Mouse (Mus musculus) CH12.LX (cell line): Measurements from ENCODE around the gene Lbp. TPM values are rescaled to one million over a fixed set of nuclear protein-coding genes. Genes with fewer than 3 reads are reported as not detected.

ENCODE experiments used
- DNase-seq: peaks from one replicate; pipeline ENCODE4 v3.0.0-alpha.2; 2013; ENCODE audit errors: extremely low read depth
- H3K27ac ChIP-seq: 2 replicates; pipeline ENCODE4 v1.5.1; 2012; ENCODE audit warnings: low read depth, mild to moderate bottlenecking, control low read depth, moderate library complexity; ENCODE audit not compliant: insufficient read depth
- H3K27me3 ChIP-seq: replicated peaks from 2 replicates; pipeline ENCODE3; 2012; ENCODE audit warnings: inconsistent platforms
- H3K36me3 ChIP-seq, 2 experiments: replicated peaks in 1 of 2; 2 replicates each; pipeline versions ENCODE3 to v1.6.1; 2012; ENCODE audit warnings: inconsistent platforms in 1 of 2, low read length in 1 of 2, mild to moderate bottlenecking in 1 of 2, mixed read lengths in 1 of 2, moderate library complexity in 1 of 2; ENCODE audit not compliant: control insufficient read depth in 1 of 2, insufficient read depth in 1 of 2
- H3K4me1 ChIP-seq, 2 experiments: 2 replicates each; pipeline ENCODE4 v1.6.1; 2012; ENCODE audit warnings: inconsistent platforms in 1 of 2, moderate library complexity in 1 of 2; ENCODE audit not compliant: insufficient read depth in 2 of 2, control insufficient read depth in 1 of 2
- H3K4me2 ChIP-seq: 2 replicates; pipeline ENCODE4 v1.6.1; 2012; ENCODE audit warnings: low read depth, mild to moderate bottlenecking, control low read depth; ENCODE audit not compliant: poor library complexity, insufficient read depth, severe bottlenecking
- H3K4me3 ChIP-seq, 3 experiments: fragments of 150-350 bp in 1 of 3; sonication (generic) in 1 of 3; replicated peaks in 1 of 3; 2 replicates each; pipeline versions ENCODE3 to v1.5.1; 2011 to 2012; ENCODE audit warnings: low read depth in 2 of 3, low read length in 2 of 3, mild to moderate bottlenecking in 2 of 3, moderate library complexity in 2 of 3, control low read depth in 1 of 3, improper control_type of control experiment in 1 of 3, inconsistent platforms in 1 of 3, mixed read lengths in 1 of 3; ENCODE audit not compliant: poor library complexity in 1 of 3
- H3K79me2 ChIP-seq: replicated peaks from 2 replicates; pipeline ENCODE4 v1.6.1; 2012; ENCODE audit warnings: mild to moderate bottlenecking, moderate library complexity; ENCODE audit not compliant: control insufficient read depth, poor library complexity, insufficient read depth, severe bottlenecking; ENCODE audit errors: extremely low read depth
- H3K9ac ChIP-seq: 2 replicates; pipeline ENCODE4 v1.6.1; 2012; ENCODE audit warnings: low read depth, mild to moderate bottlenecking, control low read depth, moderate library complexity; ENCODE audit not compliant: insufficient read depth
- H3K9me3 ChIP-seq: replicated peaks from 2 replicates; pipeline ENCODE3; 2012; ENCODE audit warnings: low read length, inconsistent platforms, mixed read lengths
- BHLHE40 ChIP-seq: IDR thresholded peaks from 2 replicates; pipeline ENCODE4 v1.6.1; 2011; ENCODE audit warnings: mild to moderate bottlenecking, low read depth, low read length, improper control_type of control experiment
- CHD1 ChIP-seq: IDR thresholded peaks from 2 replicates; pipeline ENCODE4 v1.6.1; 2012; ENCODE audit warnings: low read depth, low read length, improper control_type of control experiment, inconsistent platforms
- CHD2 ChIP-seq: IDR thresholded peaks from 2 replicates; pipeline ENCODE4 v1.6.1; 2011; ENCODE audit warnings: low read length, improper control_type of control experiment
- E2F4 ChIP-seq: IDR thresholded peaks from 2 replicates; pipeline ENCODE4 v1.6.1; 2011; ENCODE audit warnings: low read depth, low read length, improper control_type of control experiment; ENCODE audit not compliant: insufficient replicate concordance
- EP300 ChIP-seq: IDR thresholded peaks from 2 replicates; pipeline ENCODE4 v1.6.1; 2011; ENCODE audit warnings: low read length, improper control_type of control experiment
- HCFC1 ChIP-seq: IDR thresholded peaks from 2 replicates; pipeline ENCODE4 v1.6.1; 2012; ENCODE audit warnings: low read depth, mild to moderate bottlenecking, inconsistent platforms, low read length, improper control_type of control experiment
- JUN ChIP-seq: IDR thresholded peaks from 2 replicates; pipeline ENCODE4 v1.6.1; 2011; ENCODE audit warnings: low read depth, mild to moderate bottlenecking, low read length, improper control_type of control experiment, moderate library complexity; ENCODE audit not compliant: insufficient read depth
- JUND ChIP-seq: conservative IDR thresholded peaks from 2 replicates; pipeline ENCODE4 v1.6.1; 2011; ENCODE audit warnings: low read depth, low read length, improper control_type of control experiment
- KAT2A ChIP-seq: IDR thresholded peaks from 2 replicates; pipeline ENCODE4 v1.6.1; 2012; ENCODE audit warnings: low read length, improper control_type of control experiment, inconsistent platforms; ENCODE audit not compliant: insufficient replicate concordance
- MAFK ChIP-seq: IDR thresholded peaks from 2 replicates; pipeline ENCODE4 v1.6.1; 2011; ENCODE audit warnings: low read length, improper control_type of control experiment; ENCODE audit not compliant: insufficient replicate concordance
- MAX ChIP-seq: IDR thresholded peaks from 2 replicates; pipeline ENCODE4 v1.6.1; 2011; ENCODE audit warnings: low read length, improper control_type of control experiment
- MAZ ChIP-seq: IDR thresholded peaks from 2 replicates; pipeline ENCODE4 v1.6.1; 2012; ENCODE audit warnings: low read depth, mild to moderate bottlenecking, inconsistent platforms, low read length, improper control_type of control experiment, moderate library complexity
- MYC ChIP-seq: IDR thresholded peaks from 2 replicates; pipeline ENCODE4 v1.6.1; 2011; ENCODE audit warnings: low read depth, mild to moderate bottlenecking, improper control_type of control experiment, low read length
- NRF1 ChIP-seq: IDR thresholded peaks from 2 replicates; pipeline ENCODE4 v1.6.1; 2014; ENCODE audit warnings: low read depth, mild to moderate bottlenecking, inconsistent platforms, low read length, improper control_type of control experiment, moderate library complexity
- PAX5 ChIP-seq: IDR thresholded peaks from 2 replicates; pipeline ENCODE4 v1.6.1; 2012; ENCODE audit warnings: low read length, inconsistent platforms, mixed read lengths
- RAD21 ChIP-seq: IDR thresholded peaks from 2 replicates; pipeline ENCODE4 v1.6.1; 2011; ENCODE audit warnings: low read depth, mild to moderate bottlenecking, low read length, improper control_type of control experiment, moderate library complexity
- SMC3 ChIP-seq: IDR thresholded peaks from 2 replicates; pipeline ENCODE4 v1.6.1; 2011; ENCODE audit warnings: low read depth, low read length, improper control_type of control experiment
- UBTF ChIP-seq: IDR thresholded peaks from 2 replicates; pipeline ENCODE4 v1.6.1; 2012; ENCODE audit warnings: low read depth, mild to moderate bottlenecking, inconsistent platforms, low read length, improper control_type of control experiment, moderate library complexity
- USF1 ChIP-seq: IDR thresholded peaks from 2 replicates; pipeline ENCODE4 v1.6.1; 2014; ENCODE audit warnings: low read depth, mild to moderate bottlenecking, inconsistent platforms, low read length, improper control_type of control experiment
- USF2 ChIP-seq: conservative IDR thresholded peaks from 2 replicates; pipeline ENCODE4 v1.6.1; 2011; ENCODE audit warnings: low read depth, low read length, improper control_type of control experiment
- ZKSCAN1 ChIP-seq: IDR thresholded peaks from 2 replicates; pipeline ENCODE4 v1.6.1; 2012; ENCODE audit warnings: low read depth, inconsistent platforms, low read length, improper control_type of control experiment, borderline replicate concordance
- ZMIZ1 ChIP-seq: IDR thresholded peaks from 2 replicates; pipeline ENCODE4 v1.6.1; 2012; ENCODE audit warnings: low read depth, mild to moderate bottlenecking, inconsistent platforms, low read length, improper control_type of control experiment
- dilution Hi-C: fragments of 300-500 bp; cut with MboI; formaldehyde crosslinking; loops from 2 replicates; pipeline ENCODE4 v1.14.3; 2020; ENCODE audit warnings: low sequenced_read_pairs; ENCODE audit not compliant: extremely low pct_unique_long_range_greater_than_20kb, extremely low pct_ligation_motif_present
- in situ Hi-C: fragments of 300-500 bp; cut with MboI; formaldehyde crosslinking; loops from 3 replicates; pipeline ENCODE4 v1.14.3; 2019; ENCODE audit warnings: low sequenced_read_pairs, low pct_ligation_motif_present, low pct_unique_long_range_greater_than_20kb, mixed read lengths
- polyA plus RNA-seq: library from polyadenylated mRNA; unstranded; fragments of >175 nt; gene quantifications from 2 replicates; pipeline ENCODE4 v1.2.1, GENCODE M21; 2012; ENCODE audit warnings: low read depth; ENCODE audit not compliant: insufficient read length
- total RNA-seq, 2 experiments: library from RNA; depleted of rRNA; stranded (reverse); fragments of 300-350 nt in 1 of 2; fragments of >200 nt in 1 of 2; gene quantifications; 2 replicates each; pipeline ENCODE4 v1.2.3; 2012 to 2014

The Lbp gene
- total and polyA plus RNA-seq, 3 experiments: 0.04 to 0.27 TPM; not detected in 1

GRCm38 (mm10) chr2:158376123-158376687 lies 69.9 kb downstream of the Lbp start:
- in situ Hi-C loops (no loop called here), dilution Hi-C loops (no loop called here)
- H3K27me3 ChIP-seq: peaks cover 2% of the 10 kb centered on the region

GRCm38 (mm10) chr2:158376798-158377197 lies 70.5 kb downstream of the Lbp start:
- H3K9ac ChIP-seq: no peak overlapping the region

More at GRCm38 (mm10) chr2:158376123-158376687, 69.9 kb downstream of the Lbp start:
- H3K9ac ChIP-seq: no peak overlapping the region
- no peaks in the 10 kb centered on the region for H3K9me3 ChIP-seq
- H3K4me1 ChIP-seq: peaks cover 4 to 10% of the 10 kb centered on the region in 2 experiments; a peak in 3 of 4 replicates
- H3K4me2 ChIP-seq: no peak overlapping the region
- no peak overlapping the region for H3K4me3 ChIP-seq
- DNase-seq: no peak
- H3K27ac ChIP-seq: no peak overlapping the region
- no peaks in the 10 kb centered on the region for H3K36me3 ChIP-seq
- TF ChIP-seq CHD1 (no peak), USF1 (no peak), USF2 (no peak), ZMIZ1 (no peak), EP300 (no peak), SMC3 (no peak), ZKSCAN1 (no peak), UBTF (no peak), MAFK (no peak), CHD2 (no peak), BHLHE40 (no peak), MAZ (no peak), NRF1 (no peak), KAT2A (no peak), E2F4 (no peak)
- TF ChIP-seq, all 38 proteins: peak for 0
- H3K79me2 ChIP-seq: no peaks in the 10 kb centered on the region

More at GRCm38 (mm10) chr2:158376798-158377197, 70.5 kb downstream of the Lbp start:
- H3K4me1 ChIP-seq: peaks cover 4 to 10% of the 10 kb centered on the region in 2 experiments; a peak in 3 of 4 replicates
- no peaks in the 10 kb centered on the region for H3K36me3 ChIP-seq
- in situ Hi-C loops: no loop called here
- no peak overlapping the region for H3K4me3 ChIP-seq
- no peak overlapping the region for H3K27ac ChIP-seq
- peaks cover 2% of the 10 kb centered on the region for H3K27me3 ChIP-seq
- no peak for TF ChIP-seq HCFC1
- no peak for TF ChIP-seq JUN
- TF ChIP-seq PAX5: no peak
- no peak for TF ChIP-seq EP300
- no peak for TF ChIP-seq CHD2
- no peak for TF ChIP-seq JUND
- no peak for TF ChIP-seq MAX
- TF ChIP-seq ZKSCAN1: no peak
- TF ChIP-seq CHD1: no peak
- no peak for TF ChIP-seq RAD21
- no peak for TF ChIP-seq MYC
- no peaks in the 10 kb centered on the region for H3K79me2 ChIP-seq
- dilution Hi-C loops: no loop called here
- no peaks in the 10 kb centered on the region for H3K9me3 ChIP-seq
- H3K4me2 ChIP-seq: no peak overlapping the region
- DNase-seq: no peak
